Mouse (Mus musculus) right cerebral cortex, postnatal 36 days (tissue): Measurements from ENCODE around the gene Rora.

ENCODE experiments used
- DNase-seq, 2 experiments: peaks; one replicate each; pipeline ENCODE4 v3.0.0; 2022; ENCODE audit warnings: low spot score in 2 of 2, mixed read lengths in 1 of 2

Gene Rora

GRCm38 (mm10) chr9:69288586-69288985, 635.0 kb downstream of the Rora start:
- DNase-seq = no peak

- peak; percentile 74 to 86 for DNase-seq
Observed at GRCm38 (mm10) chr9:69289056-69290017, 635.8 kb downstream of the Rora start.

- DNase-seq = no peak
Observed at GRCm38 (mm10) chr9:69290018-69290880, 636.7 kb downstream of the Rora start.

GRCm38 (mm10) chr9:69290881-69291450, 637.4 kb downstream of the Rora start:
- DNase-seq = no peak

- DNase-seq = no peak
Observed at GRCm38 (mm10) chr9:69291451-69291850, 637.9 kb downstream of the Rora start.

GRCm38 (mm10) chr9:69292353-69292752, 638.8 kb downstream of the Rora start:
- no peak for DNase-seq

- DNase-seq = no peak
Observed at GRCm38 (mm10) chr9:69292776-69293687, 639.4 kb downstream of the Rora start.

- no peak for DNase-seq
Observed at GRCm38 (mm10) chr9:69293688-69294074, 640.1 kb downstream of the Rora start.

GRCm38 (mm10) chr9:69294426-69294825, 640.8 kb downstream of the Rora start:
- DNase-seq = no peak

GRCm38 (mm10) chr9:69294856-69295255, 641.3 kb downstream of the Rora start:
- no peak for DNase-seq

GRCm38 (mm10) chr9:69295826-69296225, 642.2 kb downstream of the Rora start:
- DNase-seq = no peak

- DNase-seq = peak in 1 of 2 experiments; percentile 39
Observed at GRCm38 (mm10) chr9:69296418-69296817, 642.8 kb downstream of the Rora start.

- no peak for DNase-seq
Observed at GRCm38 (mm10) chr9:69297766-69298375, 644.3 kb downstream of the Rora start.

GRCm38 (mm10) chr9:69298566-69299335, 645.2 kb downstream of the Rora start:
- no peak for DNase-seq

- DNase-seq = no peak
Observed at GRCm38 (mm10) chr9:69299484-69299883, 645.9 kb downstream of the Rora start.

GRCm38 (mm10) chr9:69300296-69300695, 646.7 kb downstream of the Rora start:
- no peak for DNase-seq

- DNase-seq = peak in 1 of 2 experiments; percentile 18
Observed at GRCm38 (mm10) chr9:69301445-69301844, 647.9 kb downstream of the Rora start.

GRCm38 (mm10) chr9:69301955-69302354, 648.4 kb downstream of the Rora start:
- no peak for DNase-seq

- DNase-seq = no peak
Observed at GRCm38 (mm10) chr9:69302846-69303245, 649.3 kb downstream of the Rora start.
